Mouse (Mus musculus): ENCODE data around the gene Dbil5.
"Not testable (repeated sequence)": the region's sequence is repeated elsewhere in the genome, so short reads cannot be mapped to it uniquely, and the experiment has no call there.

The Dbil5 gene

DNA sequence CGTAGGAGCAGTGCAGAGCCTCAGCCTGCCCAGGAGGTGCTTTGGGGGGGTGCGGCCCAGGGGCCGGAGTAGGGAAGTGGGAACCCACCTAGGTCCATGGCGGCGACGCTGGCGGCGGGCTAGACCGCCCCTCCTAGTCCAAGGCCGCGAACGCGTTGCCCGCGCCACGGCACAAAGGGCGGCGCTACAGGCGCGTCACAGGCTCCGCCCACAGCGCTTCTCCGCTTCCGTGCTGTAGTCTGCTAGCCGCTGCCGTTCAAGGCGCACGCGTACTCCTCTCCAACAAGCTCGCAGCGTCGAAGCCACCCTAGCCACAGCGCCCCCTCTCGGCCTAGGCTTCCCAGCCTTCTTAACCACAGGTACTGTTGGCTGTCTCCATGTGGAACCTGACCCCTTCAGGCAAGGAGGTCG lies at the start of gene Dbil5, which contains the start of gene Gemin4:
Gene Dbil5 (plus strand): TSS at position 219 of the 411 bp plus-strand sequence.
Gene Gemin4 (minus strand): TSS at position 275 of the 411 bp plus-strand sequence.
- DNase-seq (ENCODE audit: low spot score in 2 of 2): peak; percentile 93 to 96

DNA sequence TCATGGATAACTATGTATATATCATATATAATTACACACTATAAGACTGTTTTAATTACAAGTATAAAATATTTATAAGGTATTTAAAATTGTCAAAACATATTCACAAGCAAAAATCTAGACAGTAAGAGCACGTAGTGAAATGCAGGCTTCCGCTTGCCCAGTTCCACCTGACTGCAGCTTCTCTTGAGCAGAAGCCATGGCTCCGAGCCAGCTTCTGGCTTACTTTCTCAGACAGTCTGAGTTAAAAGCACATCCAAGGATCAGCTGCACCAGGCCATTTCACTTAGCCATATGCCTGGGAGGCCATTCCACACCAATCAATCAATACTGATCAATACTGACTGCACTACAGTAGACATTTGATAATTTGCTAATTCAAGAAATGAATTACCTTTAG lies 48.4 kb upstream of the Dbil5 start:
- DNase-seq (ENCODE audit: low spot score in 2 of 2): no peak

DNA sequence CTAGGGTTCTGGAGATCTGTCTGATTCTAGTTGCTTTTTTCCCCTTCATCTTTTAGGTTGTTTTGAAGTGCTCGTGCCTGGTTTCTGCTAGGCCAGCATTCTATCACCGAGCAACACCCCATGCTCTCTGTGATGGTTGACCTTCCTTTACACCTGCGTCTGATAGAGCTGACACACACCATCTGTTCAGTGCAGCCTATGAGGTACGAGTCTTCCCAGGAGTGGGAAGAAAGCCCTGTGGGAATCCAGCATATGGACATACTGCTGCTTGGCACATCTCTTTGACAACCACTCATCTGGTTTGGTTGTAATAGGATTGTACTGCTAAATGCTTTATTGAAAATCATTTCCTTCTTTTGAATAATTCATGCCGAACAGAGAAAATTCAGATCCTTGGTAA lies 47.2 kb upstream of the Dbil5 start:
- DNase-seq (ENCODE audit: low spot score in 2 of 2): no peak

GRCm38 (mm10) chr11:76178726-76179494 lies 38.5 kb upstream of the Dbil5 start:
- DNase-seq (ENCODE audit: low spot score in 2 of 2): peak; percentile 17 to 21

GRCm38 (mm10) chr11:76179495-76180145 lies 37.8 kb upstream of the Dbil5 start, which contains the start of the genes Vps53 and Fam57a:
TSS of gene Vps53 (minus strand) at chr11:76179647.
TSS of gene Fam57a (plus strand) at chr11:76179671.
- DNase-seq (ENCODE audit: low spot score in 2 of 2): peak; percentile 86 to 89

DNA sequence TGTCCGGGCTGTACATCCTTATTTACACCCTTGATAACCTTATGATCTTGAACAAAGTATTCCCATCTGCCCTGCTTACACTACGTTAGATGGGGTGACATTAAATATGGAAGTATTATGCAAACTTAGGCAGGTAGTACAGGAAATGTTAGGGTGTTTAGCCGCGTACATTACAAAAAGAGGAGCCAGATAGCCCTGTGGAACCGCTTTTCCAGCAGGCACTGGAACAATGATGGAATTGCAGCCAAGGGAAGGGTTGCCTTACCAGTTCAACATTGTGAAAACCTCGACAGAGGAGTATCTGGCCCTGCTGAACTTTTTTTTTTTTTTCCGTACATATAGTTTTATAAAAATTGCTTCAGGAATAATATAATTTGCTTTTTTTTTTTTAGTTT lies 37.3 kb upstream of the Dbil5 start:
- DNase-seq (ENCODE audit: low spot score in 2 of 2): no peak

DNA sequence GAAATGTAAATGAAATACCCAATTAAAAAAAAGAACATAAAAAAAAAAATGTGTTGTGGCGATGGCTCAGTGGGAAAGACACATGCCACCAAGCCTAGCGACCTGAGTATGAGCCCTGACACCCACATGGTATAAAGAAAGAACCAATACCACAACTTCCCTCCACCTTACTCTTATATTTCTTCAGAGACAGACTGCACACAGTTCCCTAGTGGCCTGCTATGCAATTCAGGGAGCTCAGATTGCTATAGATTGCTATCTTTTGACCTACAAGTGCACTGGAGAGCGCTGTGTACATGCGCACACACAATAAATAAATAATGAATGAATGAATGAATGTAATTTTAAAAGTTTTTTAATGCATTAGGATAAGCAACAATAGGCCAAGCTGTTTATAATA lies 33.7 kb upstream of the Dbil5 start:
- DNase-seq (ENCODE audit: low spot score in 2 of 2): no peak

GRCm38 (mm10) chr11:76186908-76187307 lies 30.5 kb upstream of the Dbil5 start:
- no peak for DNase-seq (ENCODE audit: low spot score in 2 of 2)

DNA sequence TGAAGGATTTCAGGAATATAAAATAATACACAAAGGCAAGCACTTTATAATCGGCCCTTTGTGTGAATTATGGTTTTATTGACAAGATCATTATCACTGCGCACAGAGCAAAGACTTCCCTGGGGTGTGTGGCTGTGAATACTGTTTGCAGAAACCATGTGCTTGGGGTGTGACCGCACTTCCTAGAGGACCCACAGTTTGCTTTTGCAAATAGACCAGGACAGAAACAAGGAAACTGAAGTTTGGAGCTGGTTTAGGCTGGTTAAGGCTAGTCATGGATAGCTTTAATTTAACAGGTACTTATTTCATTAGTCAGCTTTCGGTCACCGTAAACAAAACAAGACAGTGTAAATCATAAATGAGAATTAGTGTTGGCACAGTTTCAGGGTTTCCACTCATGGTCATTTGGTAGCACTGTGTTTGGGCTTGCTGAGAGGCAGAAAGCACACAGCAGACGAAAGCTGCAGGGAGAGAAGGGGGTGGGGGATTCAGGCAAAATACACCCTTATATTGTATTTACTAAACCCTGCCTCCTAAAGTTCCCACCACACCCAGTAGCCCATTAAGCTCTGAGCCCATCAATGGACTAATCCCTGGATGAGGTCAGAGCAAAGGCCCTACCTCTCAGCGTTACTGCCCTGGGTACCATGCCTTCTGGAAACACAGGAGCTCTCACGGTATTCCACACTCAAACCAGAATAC lies 21.0 kb upstream of the Dbil5 start:
- no peak for DNase-seq (ENCODE audit: low spot score in 2 of 2)

- DNase-seq (ENCODE audit: low spot score in 2 of 2): no peak
Measured at GRCm38 (mm10) chr11:76196977-76197469, 20.4 kb upstream of the Dbil5 start.

DNA sequence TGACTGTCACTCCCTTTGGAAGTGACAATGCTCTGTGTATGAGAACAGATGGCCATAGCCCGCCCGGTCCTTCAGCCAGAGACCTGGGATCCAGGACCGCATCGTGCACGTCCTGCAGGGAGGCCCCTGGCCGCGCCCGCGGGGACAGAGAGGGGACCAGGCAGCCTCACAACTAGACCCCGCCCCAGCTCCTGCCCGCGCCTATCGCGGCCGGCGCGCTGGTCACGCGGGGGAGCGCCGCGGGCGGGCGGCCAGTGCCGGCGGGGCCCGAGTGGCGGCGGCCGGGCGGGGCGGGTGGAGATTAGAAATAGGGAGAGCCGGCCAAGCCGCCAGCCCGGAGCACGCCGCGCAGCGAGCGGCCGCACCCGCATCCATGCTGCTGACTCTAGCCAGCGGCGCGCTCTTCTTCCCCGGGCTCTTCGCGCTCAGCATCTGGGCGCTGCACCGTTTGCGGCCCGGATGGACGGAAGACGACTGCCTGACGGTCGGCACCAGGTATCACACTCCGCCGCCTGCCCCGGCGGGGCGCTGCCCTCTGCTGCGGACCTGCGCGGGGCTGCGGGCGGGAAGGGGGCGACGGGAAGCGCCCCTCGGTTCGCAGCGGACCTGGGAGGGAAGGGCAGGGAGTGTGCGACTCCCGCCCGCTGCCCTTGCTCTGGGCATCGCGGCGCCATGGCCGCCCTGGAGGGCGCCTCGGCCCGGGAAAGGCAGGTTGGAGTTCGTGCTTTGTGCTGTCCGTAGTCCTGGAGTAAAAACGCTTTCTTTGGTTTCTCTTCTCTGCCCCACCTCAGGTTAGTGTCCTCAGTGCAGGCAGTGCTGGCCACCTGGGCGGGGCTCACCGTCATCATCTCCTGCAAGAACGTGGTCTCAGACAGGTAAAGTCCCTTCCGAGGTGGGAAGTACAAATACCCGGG lies 15.4 kb upstream of the Dbil5 start:
- peak; percentile 84 to 88 for DNase-seq (ENCODE audit: low spot score in 2 of 2)

- no peak for DNase-seq (ENCODE audit: low spot score in 2 of 2)
Measured at GRCm38 (mm10) chr11:76206793-76207192, 10.6 kb upstream of the Dbil5 start.

GRCm38 (mm10) chr11:76210228-76210985 lies 7.0 kb upstream of the Dbil5 start:
- DNase-seq (ENCODE audit: low spot score in 2 of 2): no peak

GRCm38 (mm10) chr11:76211595-76211994 lies 5.8 kb upstream of the Dbil5 start:
- not testable (repeated sequence) for DNase-seq (ENCODE audit: low spot score in 2 of 2)

DNA sequence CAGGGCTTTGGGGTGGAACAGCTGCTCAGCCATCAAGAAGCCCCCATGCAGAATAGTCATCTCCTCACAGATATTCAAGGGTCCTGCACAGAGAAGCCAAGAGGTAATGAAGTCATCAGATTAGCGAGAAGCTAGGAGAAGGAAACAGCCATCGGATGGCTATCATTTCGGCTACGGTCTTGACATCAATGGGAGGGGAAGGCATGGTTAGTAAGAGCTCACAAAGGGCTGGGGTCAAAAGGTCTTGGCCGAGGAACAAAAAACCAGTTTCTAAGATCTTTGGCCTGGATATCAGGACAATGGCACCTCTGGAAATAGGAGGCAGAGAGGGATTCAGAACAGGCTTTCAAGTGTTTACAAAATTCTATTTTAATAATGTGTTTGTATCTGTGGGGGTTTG lies 3.6 kb upstream of the Dbil5 start:
- DNase-seq (ENCODE audit: low spot score in 2 of 2): no peak

DNA sequence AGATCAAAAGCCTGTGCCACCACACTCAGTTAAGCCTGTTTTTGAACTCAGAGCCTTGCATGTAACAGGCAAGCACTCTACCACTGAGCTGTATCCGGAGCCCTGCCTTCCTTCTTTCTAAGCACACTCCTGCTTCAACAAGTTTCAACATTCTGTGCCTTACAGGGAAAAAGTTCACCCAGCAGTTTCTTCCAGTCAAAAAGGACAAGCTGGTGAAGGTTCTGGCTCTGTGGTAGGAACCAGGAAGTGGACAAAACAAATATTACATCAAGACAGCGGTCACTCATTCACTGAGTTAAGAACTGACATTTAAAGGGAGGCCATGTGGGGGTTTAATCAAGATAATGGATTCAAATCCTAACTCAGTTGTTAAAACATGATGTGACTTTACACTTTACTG lies 2.4 kb upstream of the Dbil5 start:
- no peak for DNase-seq (ENCODE audit: low spot score in 2 of 2)

DNA sequence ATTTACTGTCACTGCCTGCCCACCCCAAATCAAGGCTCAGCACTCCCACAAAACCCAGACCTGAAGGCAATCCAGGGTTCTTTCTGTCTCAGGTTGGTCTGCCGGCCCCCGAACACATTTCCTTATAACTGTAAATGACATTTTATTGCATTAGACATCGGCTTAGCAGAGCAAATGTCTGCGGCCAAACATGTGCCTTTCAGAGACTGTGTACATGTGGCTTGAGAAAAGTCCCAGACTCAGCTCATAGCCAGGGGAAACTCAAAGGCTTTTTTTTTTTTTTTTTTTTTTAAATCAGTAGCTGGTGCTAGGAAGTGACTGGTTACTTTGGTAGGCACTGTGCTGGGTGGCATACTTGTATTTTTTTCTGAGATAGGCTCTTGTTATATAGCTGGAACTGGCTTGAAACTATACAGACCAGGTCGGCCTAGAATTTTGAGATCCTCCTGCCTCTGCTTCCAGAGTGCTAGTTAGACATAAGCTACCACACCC lies 1.3 kb upstream of the Dbil5 start:
- DNase-seq (ENCODE audit: low spot score in 2 of 2): no peak

DNA sequence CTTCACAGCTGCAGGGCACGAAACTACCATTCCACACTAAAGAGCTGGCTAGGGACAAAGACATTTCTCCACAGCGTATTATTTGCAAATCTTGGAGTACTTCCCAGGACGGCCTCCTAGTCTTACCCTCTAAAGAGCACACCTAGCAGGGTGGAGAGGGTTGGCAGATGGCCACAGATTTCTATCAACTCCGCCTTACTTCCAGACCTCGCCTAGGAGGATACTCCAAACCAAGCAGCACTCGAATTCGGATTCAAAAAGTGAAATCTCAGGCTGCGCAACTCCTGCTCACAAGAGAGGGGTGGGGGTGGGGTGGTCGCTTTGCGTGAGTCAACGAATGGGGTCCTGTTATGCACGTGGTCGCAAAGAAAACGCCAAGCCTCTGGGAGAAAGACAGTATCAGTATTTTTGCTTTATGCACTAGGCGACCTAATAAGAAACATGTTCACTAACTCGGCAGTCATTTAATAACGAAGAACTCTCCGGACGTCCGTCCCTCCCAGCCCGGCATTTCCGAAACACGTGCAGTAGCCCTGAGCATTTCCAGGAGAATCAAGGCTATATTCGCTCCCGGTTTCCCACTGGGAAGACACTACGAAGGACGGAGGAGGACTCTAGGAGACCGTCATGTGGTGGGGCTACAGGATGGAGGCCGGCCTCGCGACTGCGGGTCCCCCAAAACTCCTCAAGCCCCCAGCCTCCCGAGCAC lies 573 bp upstream of the Dbil5 start:
- DNase-seq (ENCODE audit: low spot score in 2 of 2): peak; percentile 46 to 48

- no peak for DNase-seq (ENCODE audit: low spot score in 2 of 2)
Measured at GRCm38 (mm10) chr11:76224631-76225030, 7.2 kb downstream of the Dbil5 start.

- DNase-seq (ENCODE audit: low spot score in 2 of 2): no peak
Measured at GRCm38 (mm10) chr11:76225051-76225450, 7.6 kb downstream of the Dbil5 start.
